Mouse (Mus musculus): ENCODE measurements around the gene Hist1h3a. TPM values are rescaled to one million over a fixed set of nuclear protein-coding genes. Genes with fewer than 3 reads are reported as not detected.
"Not testable (repeated sequence)": the region's sequence is repeated elsewhere in the genome, so short reads cannot be mapped to it uniquely, and the experiment has no call there.

The Hist1h3a gene
- polyA plus RNA-seq, 1 experiment from 2014 or later, result 1.2 TPM

GRCm38 (mm10) chr13:23752067-23752741 is 10.0 kb downstream of the Hist1h3a start, which contains the start of gene Hist1h3b:
Gene Hist1h3b, plus strand, starts transcription at chr13:23752267.
- under 1% methylated on average over 16 of the region's 47 CpGs for WGBS
- Histone ChIP-seq H3K27ac (ENCODE audit: low read depth, low read length) (peak within 1 kb of the TSS; percentile 93), H3K4me3 (ENCODE audit: low read length) (peak within 1 kb of the TSS; percentile 46), H3K9ac (ENCODE audit: low read depth, low read length) (peak within 1 kb of the TSS; percentile 60), H3K4me2 (ENCODE audit: low read length) (peak within 1 kb of the TSS; percentile 79)
- H3K4me1 ChIP-seq (ENCODE audit: control insufficient read depth, insufficient read depth, low read depth, low read length); H3K27me3 ChIP-seq (replicated peaks; ENCODE audit: control insufficient read depth, insufficient read depth, low read length); H3K9me3 ChIP-seq (ENCODE audit: control insufficient read depth, low read length); H3K36me3 ChIP-seq (ENCODE audit: control insufficient read depth, insufficient read depth, low read length): not testable (repeated sequence)
- peak; percentile 86 for ATAC-seq

- H3K27ac ChIP-seq (ENCODE audit: low read depth, low read length), result peak overlapping the region; percentile 93
- no peak for ATAC-seq
- H3K9me3 ChIP-seq (ENCODE audit: control insufficient read depth, low read length), result no peaks in the 10 kb centered on the region
- WGBS, result under 1% methylated on average over 11 of the region's 11 CpGs
- peaks cover 7% of the 10 kb centered on the region for H3K4me1 ChIP-seq (ENCODE audit: control insufficient read depth, insufficient read depth, low read depth, low read length)
- H3K27me3 ChIP-seq (replicated peaks; ENCODE audit: control insufficient read depth, insufficient read depth, low read length), result no peaks in the 10 kb centered on the region
- H3K4me3 ChIP-seq (ENCODE audit: low read length), result peak overlapping the region; percentile 46
- peak overlapping the region; percentile 28; the same call in 1 of the 2 replicates for H3K9ac ChIP-seq (ENCODE audit: low read depth, low read length)
- no peaks in the 10 kb centered on the region for H3K36me3 ChIP-seq (ENCODE audit: control insufficient read depth, insufficient read depth, low read length)
- peak overlapping the region; percentile 79 for H3K4me2 ChIP-seq (ENCODE audit: low read length)
Observed at GRCm38 (mm10) chr13:23751478-23751956, 10.7 kb downstream of the Hist1h3a start.

DNA sequence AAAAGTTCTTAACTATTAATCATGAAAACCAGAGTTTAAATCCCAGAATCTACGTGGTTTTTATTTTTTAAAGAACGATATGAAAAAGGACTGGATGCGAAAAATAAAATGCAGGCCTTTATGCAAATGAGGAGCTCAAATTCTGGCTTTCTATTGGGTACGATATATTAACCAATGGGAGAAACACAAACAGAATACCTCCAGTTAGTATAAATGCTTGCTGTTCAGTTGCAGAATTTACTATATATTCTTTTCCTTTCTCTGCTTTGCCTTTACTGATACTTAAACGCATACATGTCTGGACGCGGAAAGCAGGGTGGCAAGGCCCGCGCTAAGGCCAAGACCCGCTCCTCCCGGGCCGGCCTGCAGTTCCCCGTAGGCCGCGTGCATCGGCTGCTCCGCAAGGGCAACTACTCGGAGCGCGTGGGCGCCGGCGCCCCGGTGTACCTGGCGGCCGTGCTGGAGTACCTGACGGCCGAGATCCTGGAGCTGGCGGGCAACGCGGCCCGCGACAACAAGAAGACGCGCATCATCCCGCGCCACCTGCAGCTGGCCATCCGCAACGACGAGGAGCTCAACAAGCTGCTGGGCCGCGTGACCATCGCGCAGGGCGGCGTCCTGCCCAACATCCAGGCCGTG is 11.2 kb downstream of the Hist1h3a start, which contains the start of gene Hist1h2ab:
Hist1h2ab (plus strand) TSS at position 288 of the 639 bp plus-strand sequence.
- Histone ChIP-seq H3K4me3 (ENCODE audit: low read length) (peak within 1 kb of the TSS; percentile 46), H3K4me2 (ENCODE audit: low read length) (peak within 1 kb of the TSS; percentile 79), H3K9ac (ENCODE audit: low read depth, low read length) (peak within 1 kb of the TSS; percentile 60; the same call in 1 of the 2 replicates), H3K27ac (ENCODE audit: low read depth, low read length) (peak within 1 kb of the TSS; percentile 93)
- not testable (repeated sequence) for H3K27me3 ChIP-seq (replicated peaks; ENCODE audit: control insufficient read depth, insufficient read depth, low read length); H3K36me3 ChIP-seq (ENCODE audit: control insufficient read depth, insufficient read depth, low read length); H3K4me1 ChIP-seq (ENCODE audit: control insufficient read depth, insufficient read depth, low read depth, low read length); H3K9me3 ChIP-seq (ENCODE audit: control insufficient read depth, low read length)
- ATAC-seq, result peak; percentile 67
- WGBS, result under 1% methylated on average over 25 of the region's 47 CpGs

DNA sequence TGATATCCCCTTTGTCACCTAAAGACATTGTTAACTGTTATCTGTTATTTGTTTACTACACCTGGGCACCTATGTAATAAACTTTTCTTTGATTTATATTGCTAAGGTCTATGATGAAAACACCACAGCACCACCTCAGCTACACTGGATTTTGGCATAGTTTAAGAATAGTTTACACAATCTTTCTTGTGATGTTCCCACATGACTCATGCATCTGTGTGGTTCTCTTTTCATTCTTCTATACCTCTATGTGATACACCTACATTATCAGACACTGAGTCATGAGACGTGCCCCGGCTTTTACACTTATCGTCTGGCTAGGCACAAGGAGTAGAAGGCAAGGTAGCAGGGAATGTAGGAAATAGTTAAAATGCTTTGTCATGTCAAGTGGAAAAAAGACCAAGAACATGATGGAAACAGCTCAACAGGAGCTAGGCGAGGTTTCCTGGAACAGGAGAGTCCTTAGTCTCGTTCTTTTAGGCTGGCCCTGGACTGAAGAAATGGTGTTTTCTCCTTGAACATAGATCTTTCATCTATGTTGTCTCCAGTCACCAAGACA is 12.5 kb downstream of the Hist1h3a start:
- H3K36me3 ChIP-seq (ENCODE audit: control insufficient read depth, insufficient read depth, low read length), result no peaks in the 10 kb centered on the region
- H3K9ac ChIP-seq (ENCODE audit: low read depth, low read length), result no peak overlapping the region
- H3K4me1 ChIP-seq (ENCODE audit: control insufficient read depth, insufficient read depth, low read depth, low read length), result peaks cover 11% of the 10 kb centered on the region
- no peak overlapping the region for H3K4me3 ChIP-seq (ENCODE audit: low read length)
- no peak overlapping the region for H3K4me2 ChIP-seq (ENCODE audit: low read length)
- no peaks in the 10 kb centered on the region for H3K27me3 ChIP-seq (replicated peaks; ENCODE audit: control insufficient read depth, insufficient read depth, low read length)
- no peak overlapping the region for H3K27ac ChIP-seq (ENCODE audit: low read depth, low read length)
- ATAC-seq, result no peak
- WGBS, result 90% methylated on average over 5 of the region's 5 CpGs
- no peaks in the 10 kb centered on the region for H3K9me3 ChIP-seq (ENCODE audit: control insufficient read depth, low read length)

DNA sequence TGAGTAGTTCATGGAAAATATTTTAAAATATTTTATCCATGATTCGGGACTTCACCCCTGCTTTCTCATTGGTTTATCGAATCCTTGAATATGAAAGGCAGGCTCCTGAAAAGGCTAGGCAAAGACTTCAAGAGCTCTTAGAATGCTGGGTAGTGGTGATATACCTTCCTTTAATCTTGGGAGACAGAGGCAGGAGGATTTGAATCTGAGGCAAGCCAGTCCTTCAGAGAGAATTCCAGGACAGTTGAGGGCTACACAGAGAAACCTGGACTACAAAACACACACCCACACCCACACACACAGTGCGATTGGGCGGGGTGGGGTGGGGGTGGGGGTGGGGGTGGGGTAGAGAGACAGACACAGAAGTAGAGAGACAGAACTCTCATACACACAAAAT is 14.3 kb downstream of the Hist1h3a start:
- no peak for ATAC-seq
- Histone ChIP-seq H3K4me1 (ENCODE audit: control insufficient read depth, insufficient read depth, low read depth, low read length) (peaks cover 11% of the 10 kb centered on the region), H3K9ac (ENCODE audit: low read depth, low read length) (no peak overlapping the region), H3K27ac (ENCODE audit: low read depth, low read length) (0 out of 2 replicates have a peak overlapping the region, but pooled peaks have one; percentile 16), H3K4me3 (ENCODE audit: low read length) (no peak overlapping the region), H3K4me2 (ENCODE audit: low read length) (peak overlapping the region; percentile 1; the same call in 1 of the 2 replicates), H3K27me3 (replicated peaks; ENCODE audit: control insufficient read depth, insufficient read depth, low read length) (no peaks in the 10 kb centered on the region), H3K9me3 (ENCODE audit: control insufficient read depth, low read length) (no peaks in the 10 kb centered on the region), H3K36me3 (ENCODE audit: control insufficient read depth, insufficient read depth, low read length) (no peaks in the 10 kb centered on the region)
- 6% methylated on average over 4 of the region's 4 CpGs for WGBS

- Histone ChIP-seq H3K27me3 (replicated peaks; ENCODE audit: control insufficient read depth, insufficient read depth, low read length) (no peaks in the 10 kb centered on the region), H3K36me3 (ENCODE audit: control insufficient read depth, insufficient read depth, low read length) (no peaks in the 10 kb centered on the region), H3K4me1 (ENCODE audit: control insufficient read depth, insufficient read depth, low read depth, low read length) (peaks cover 11% of the 10 kb centered on the region), H3K9ac (ENCODE audit: low read depth, low read length) (peak overlapping the region; percentile 51), H3K27ac (ENCODE audit: low read depth, low read length) (peak overlapping the region; percentile 94), H3K4me3 (ENCODE audit: low read length) (peak overlapping the region; percentile 35), H3K9me3 (ENCODE audit: control insufficient read depth, low read length) (no peaks in the 10 kb centered on the region), H3K4me2 (ENCODE audit: low read length) (peak overlapping the region; percentile 75)
- no peak for ATAC-seq
- 2% methylated on average over 10 of the region's 13 CpGs for WGBS
Observed at GRCm38 (mm10) chr13:23747081-23747891, 14.9 kb downstream of the Hist1h3a start.

GRCm38 (mm10) chr13:23746201-23747080 is 15.7 kb downstream of the Hist1h3a start, which contains the start of gene Hist1h2bb:
Gene Hist1h2bb, plus strand, starts transcription at chr13:23746734.
- H3K9me3 ChIP-seq (ENCODE audit: control insufficient read depth, low read length); H3K27me3 ChIP-seq (replicated peaks; ENCODE audit: control insufficient read depth, insufficient read depth, low read length); H3K36me3 ChIP-seq (ENCODE audit: control insufficient read depth, insufficient read depth, low read length); H3K4me1 ChIP-seq (ENCODE audit: control insufficient read depth, insufficient read depth, low read depth, low read length): not testable (repeated sequence)
- H3K27ac ChIP-seq (ENCODE audit: low read depth, low read length), result peak within 1 kb of the TSS; percentile 94
- H3K4me2 ChIP-seq (ENCODE audit: low read length), result peak within 1 kb of the TSS; percentile 75
- H3K4me3 ChIP-seq (ENCODE audit: low read length), result peak within 1 kb of the TSS; percentile 44
- ATAC-seq, result peak; percentile 95
- peak within 1 kb of the TSS; percentile 59 for H3K9ac ChIP-seq (ENCODE audit: low read depth, low read length)
- WGBS, result under 1% methylated on average over 34 of the region's 58 CpGs
